Mouse (Mus musculus) heart, adult 9 months (tissue): ENCODE results near the gene Anxa8.

Source experiments
- DNase-seq, 2 experiments: peaks; one replicate each; pipeline ENCODE4 v3.0.0; 2022; ENCODE audit warnings: low spot score in 2 of 2

The Anxa8 gene

GRCm38 (mm10) chr14:34085731-34086130, at the start of gene Anxa8:
Gene Anxa8, plus strand, starts transcription at chr14:34085981.
- DNase-seq, result no peak

GRCm38 (mm10) chr14:34041241-34041640, 44.5 kb upstream of the Anxa8 start:
- no peak for DNase-seq

GRCm38 (mm10) chr14:34043341-34043740, 42.4 kb upstream of the Anxa8 start:
- DNase-seq, result no peak

GRCm38 (mm10) chr14:34050101-34050779, 35.5 kb upstream of the Anxa8 start:
- no peak for DNase-seq

- DNase-seq, result no peak
Observed at GRCm38 (mm10) chr14:34052516-34052915, 33.3 kb upstream of the Anxa8 start, which contains the start of gene Antxrl. Gene Antxrl, plus strand, starts transcription at chr14:34052707.

- no peak for DNase-seq
Observed at GRCm38 (mm10) chr14:34071665-34072064, 14.1 kb upstream of the Anxa8 start.

GRCm38 (mm10) chr14:34075346-34075745, 10.4 kb upstream of the Anxa8 start:
- no peak for DNase-seq

GRCm38 (mm10) chr14:34077222-34077621, 8.6 kb upstream of the Anxa8 start:
- DNase-seq, result no peak

GRCm38 (mm10) chr14:34078293-34078692, 7.5 kb upstream of the Anxa8 start:
- no peak for DNase-seq

GRCm38 (mm10) chr14:34080321-34080997, 5.3 kb upstream of the Anxa8 start:
- DNase-seq, result peak; percentile 46 to 66

GRCm38 (mm10) chr14:34086806-34087205, 1.0 kb downstream of the Anxa8 start:
- no peak for DNase-seq

GRCm38 (mm10) chr14:34087856-34088398, 2.1 kb downstream of the Anxa8 start:
- no peak for DNase-seq

- DNase-seq, result no peak
Observed at GRCm38 (mm10) chr14:34089796-34090195, 4.0 kb downstream of the Anxa8 start.

- no peak for DNase-seq
Observed at GRCm38 (mm10) chr14:34091475-34091874, 5.7 kb downstream of the Anxa8 start.

GRCm38 (mm10) chr14:34092856-34093255, 7.1 kb downstream of the Anxa8 start:
- DNase-seq, result no peak

GRCm38 (mm10) chr14:34096161-34096560, 10.4 kb downstream of the Anxa8 start:
- DNase-seq, result no peak

GRCm38 (mm10) chr14:34102601-34103000, 16.8 kb downstream of the Anxa8 start, which contains the start of gene A630023A22Rik:
Gene A630023A22Rik, minus strand, starts transcription at chr14:34102754.
- DNase-seq, result no peak

- DNase-seq, result no peak
Observed at GRCm38 (mm10) chr14:34103855-34104254, 18.1 kb downstream of the Anxa8 start.

- peak; percentile 46 to 77 for DNase-seq
Observed at GRCm38 (mm10) chr14:34104892-34105291, 19.1 kb downstream of the Anxa8 start.

- DNase-seq, result no peak
Observed at GRCm38 (mm10) chr14:34106389-34107062, 20.7 kb downstream of the Anxa8 start.

- no peak for DNase-seq
Observed at GRCm38 (mm10) chr14:34107594-34107993, 21.8 kb downstream of the Anxa8 start.

GRCm38 (mm10) chr14:34114311-34114710, 28.5 kb downstream of the Anxa8 start:
- no peak for DNase-seq
